Comparison of ENCODE assay signal across 17 mouse cellular contexts in genomic region chr6:147349566-147350237, GRCm38 (mm10).
"Had no signal": no experiment of that assay in that cellular context is flagged by ENCODE, and none has a peak within 500 bp of the region (broad histone marks: within the 10 kb centered on the region; RNA-seq: fewer than 3 reads in every experiment).

No protein-coding gene starts in this region.

- DNase-seq: kidney, adult 2 months; kidney, postnatal 14 days; lung, adult 2 months; lung, postnatal 36 days; retina, postnatal 1 day; thymus, adult 2 months; thymus, postnatal 25 days had no signal

- H3K27ac ChIP-seq: kidney, embryonic 15.5 days; left cerebral cortex, adult 2 months; limb, embryonic 10.5 days; liver, embryonic 15.5 days; midbrain, embryonic 15.5 days; neural tube, embryonic 13.5 days had no signal

- H3K9me3 ChIP-seq: kidney, embryonic 15.5 days; limb, embryonic 10.5 days; liver, embryonic 15.5 days; megakaryocyte, embryonic 14.5 days; midbrain, embryonic 15.5 days; neural tube, embryonic 13.5 days had no signal

- H3K9ac ChIP-seq: kidney, embryonic 15.5 days; liver, embryonic 15.5 days; midbrain, embryonic 15.5 days; neural tube, embryonic 13.5 days had no signal

- H3K4me3 ChIP-seq: kidney, embryonic 15.5 days; left cerebral cortex, adult 2 months; limb, embryonic 10.5 days; liver, embryonic 15.5 days; megakaryocyte, embryonic 14.5 days; midbrain, embryonic 15.5 days; neural tube, embryonic 13.5 days had no signal

- H3K27me3 ChIP-seq: kidney, embryonic 15.5 days; liver, embryonic 15.5 days; midbrain, embryonic 15.5 days; neural tube, embryonic 13.5 days had no signal

- H3K36me3 ChIP-seq: kidney, embryonic 15.5 days; limb, embryonic 10.5 days; liver, embryonic 15.5 days; midbrain, embryonic 15.5 days; neural tube, embryonic 13.5 days had no signal

- H3K4me2 ChIP-seq: kidney, embryonic 15.5 days; liver, embryonic 11.5 days; liver, embryonic 15.5 days; midbrain, embryonic 11.5 days; midbrain, embryonic 15.5 days; neural tube, embryonic 13.5 days had no signal

- H3K4me1 ChIP-seq: kidney, embryonic 15.5 days; limb, embryonic 10.5 days; liver, embryonic 15.5 days; megakaryocyte, embryonic 14.5 days; midbrain, embryonic 15.5 days; neural tube, embryonic 13.5 days had no signal

- ATAC-seq: lung, postnatal 0 days; midbrain, embryonic 15.5 days had no signal
